Mouse (Mus musculus) hindbrain, embryonic 14.5 days (tissue): ENCODE measurements around the gene Myadml2. TPM values are rescaled to one million over a fixed set of nuclear protein-coding genes. Genes with fewer than 3 reads are reported as not detected.

Experiments used
- ATAC-seq: fragments of 200-750 bp; cut with Nextera tagmentation; 2 replicates; pipeline ENCODE4 v1.8.0; 2017; ENCODE audit warnings: moderate number of reproducible peaks, mild to moderate bottlenecking, moderate TSS enrichment, moderate library complexity; ENCODE audit not compliant: low FRiP score
- DNase-seq: peaks from one replicate; pipeline ENCODE4 v3.0.0-alpha.2; 2015; ENCODE audit warnings: low spot score
- H3K27ac ChIP-seq: fragments of 300-500 bp; sonication (generic); 2 replicates; pipeline ENCODE4 v1.5.1; 2014; ENCODE audit warnings: mild to moderate bottlenecking, moderate library complexity
- H3K27me3 ChIP-seq: fragments of 300-500 bp; sonication (generic); 2 replicates; pipeline ENCODE4 v1.6.1; 2014; ENCODE audit warnings: mild to moderate bottlenecking, low read length, mixed read lengths; ENCODE audit not compliant: control insufficient read depth, insufficient read depth
- H3K36me3 ChIP-seq: fragments of 300-500 bp; sonication (generic); replicated peaks from 2 replicates; pipeline ENCODE4 v1.6.1; 2014; ENCODE audit not compliant: control insufficient read depth, insufficient read depth
- H3K4me1 ChIP-seq: fragments of 300-500 bp; sonication (generic); replicated peaks from 2 replicates; pipeline ENCODE4 v1.6.1; 2014; ENCODE audit warnings: antibody characterized with exemption, low read length, mixed read lengths; ENCODE audit not compliant: control insufficient read depth, insufficient read depth
- H3K4me2 ChIP-seq: fragments of 300-500 bp; sonication (generic); replicated peaks from 2 replicates; pipeline ENCODE4 v1.6.1; 2014; ENCODE audit warnings: mild to moderate bottlenecking, moderate library complexity
- H3K4me3 ChIP-seq: fragments of 300-500 bp; sonication (generic); replicated peaks from 2 replicates; pipeline ENCODE4 v1.5.1; 2014; ENCODE audit warnings: mild to moderate bottlenecking, low read length
- H3K9ac ChIP-seq: fragments of 300-500 bp; sonication (generic); 2 replicates; pipeline ENCODE4 v1.6.1; 2014
- H3K9me3 ChIP-seq: fragments of 300-500 bp; sonication (generic); 2 replicates; pipeline ENCODE4 v1.6.1; 2016; ENCODE audit warnings: low read length; ENCODE audit not compliant: control insufficient read depth
- WGBS: fragments of 180-500 bp; shearing (Covaris S2); extraction: QIAGEN DNeasy Blood & Tissue Kit; methylation state at CpG from one replicate; pipeline ENCODE4 v1.1.7; 2014; 5-methylcytosine and 5-hydroxymethylcytosine counted together
- polyA plus RNA-seq: library from polyadenylated mRNA; unstranded; fragments of >200 nt; fragmentation: Nextera tagmentation; extraction: Ambion mirVana; gene quantifications from 2 replicates; pipeline ENCODE4 v1.2.1, GENCODE M21; 2014

Gene Myadml2
- polyA plus RNA-seq, 1 experiment from 2014 or later = 1.4 TPM

- DNase-seq = no peak
- H3K9me3 ChIP-seq = no peaks in the 10 kb centered on the region
Observed at GRCm38 (mm10) chr11:120610477-120611046, 37.4 kb downstream of the Myadml2 start.

GRCm38 (mm10) chr11:120609250-120609649, 38.7 kb downstream of the Myadml2 start:
- peaks cover 81% of the 10 kb centered on the region for H3K36me3 ChIP-seq
- no peak overlapping the region for H3K9ac ChIP-seq
- no peak for ATAC-seq

More at GRCm38 (mm10) chr11:120610477-120611046, 37.4 kb downstream of the Myadml2 start:
- peaks cover 74% of the 10 kb centered on the region for H3K36me3 ChIP-seq
- H3K4me1 ChIP-seq = peaks cover 1% of the 10 kb centered on the region; the same call in 1 of the 2 replicates
- no peak overlapping the region for H3K4me2 ChIP-seq
- H3K4me3 ChIP-seq = no peak overlapping the region
- H3K27me3 ChIP-seq = 0 out of 2 replicates have a peak, but pooled peaks cover 6% of the 10 kb centered on the region
- no peak overlapping the region for H3K9ac ChIP-seq
- no peak for ATAC-seq
- H3K27ac ChIP-seq = no peak overlapping the region
- WGBS = 80% methylated on average over 9 of the region's 9 CpGs

GRCm38 (mm10) chr11:120608241-120609034, 39.5 kb downstream of the Myadml2 start, which contains the start of gene Npb:
TSS of gene Npb (plus strand) at chr11:120608477.
- 7% methylated on average over 45 of the region's 45 CpGs for WGBS
- Histone ChIP-seq H3K27ac (no peak within 1 kb of the TSS), H3K4me2 (peak within 1 kb of the TSS; percentile 38), H3K36me3 (peaks cover 81% of the 10 kb centered on the region), H3K9ac (peak within 1 kb of the TSS; percentile 16; the same call in 1 of the 2 replicates), H3K27me3 (0 out of 2 replicates have a peak, but pooled peaks cover 6% of the 10 kb centered on the region), H3K9me3 (no peaks in the 10 kb centered on the region), H3K4me1 (no peaks in the 10 kb centered on the region; the same call in 1 of the 2 replicates), H3K4me3 (0 out of 2 replicates have a peak within 1 kb of the TSS, but pooled peaks have one; percentile 5)
- DNase-seq (no peak), ATAC-seq (no peak)

More at GRCm38 (mm10) chr11:120609250-120609649, 38.7 kb downstream of the Myadml2 start:
- H3K27ac ChIP-seq = no peak overlapping the region
- no peak for DNase-seq
- H3K4me2 ChIP-seq = no peak overlapping the region
- H3K27me3 ChIP-seq = 0 out of 2 replicates have a peak, but pooled peaks cover 6% of the 10 kb centered on the region
- H3K4me3 ChIP-seq = no peak overlapping the region
- H3K9me3 ChIP-seq = no peaks in the 10 kb centered on the region
- whole genome bisulfite sequencing = 30% methylated on average over 8 of the region's 8 CpGs
- no peaks in the 10 kb centered on the region; the same call in 1 of the 2 replicates for H3K4me1 ChIP-seq

- Histone ChIP-seq H3K4me3 (no peak overlapping the region), H3K4me2 (no peak overlapping the region), H3K4me1 (no peaks in the 10 kb centered on the region; the same call in 1 of the 2 replicates), H3K27ac (no peak overlapping the region), H3K9ac (no peak overlapping the region), H3K27me3 (0 out of 2 replicates have a peak, but pooled peaks cover 6% of the 10 kb centered on the region), H3K36me3 (peaks cover 81% of the 10 kb centered on the region), H3K9me3 (no peaks in the 10 kb centered on the region)
- 66% methylated on average over 4 of the region's 4 CpGs for WGBS
- DNase-seq (no peak), ATAC-seq (no peak)
Observed at GRCm38 (mm10) chr11:120606764-120607163, 41.2 kb downstream of the Myadml2 start.

- ATAC-seq (no peak), DNase-seq (no peak)
- Histone ChIP-seq H3K4me3 (no peak overlapping the region), H3K27me3 (0 out of 2 replicates have a peak, but pooled peaks cover 6% of the 10 kb centered on the region), H3K4me1 (no peaks in the 10 kb centered on the region; the same call in 1 of the 2 replicates), H3K4me2 (no peak overlapping the region), H3K36me3 (peaks cover 79% of the 10 kb centered on the region), H3K9ac (no peak overlapping the region), H3K9me3 (no peaks in the 10 kb centered on the region), H3K27ac (no peak overlapping the region)
- WGBS = 91% methylated on average over 7 of the region's 7 CpGs
Observed at GRCm38 (mm10) chr11:120605667-120606066, 42.3 kb downstream of the Myadml2 start.

- H3K27me3 ChIP-seq = no peaks in the 10 kb centered on the region
- H3K4me2 ChIP-seq = no peak overlapping the region
- no peaks in the 10 kb centered on the region for H3K9me3 ChIP-seq
- ATAC-seq = no peak
- peaks cover 70% of the 10 kb centered on the region for H3K36me3 ChIP-seq
- DNase-seq = no peak
- no peak overlapping the region for H3K9ac ChIP-seq
- whole genome bisulfite sequencing = 88% methylated on average over 2 of the region's 2 CpGs
- no peak overlapping the region for H3K4me3 ChIP-seq
- peaks cover 8% of the 10 kb centered on the region for H3K4me1 ChIP-seq
- no peak overlapping the region for H3K27ac ChIP-seq
Observed at GRCm38 (mm10) chr11:120603545-120603944, 44.4 kb downstream of the Myadml2 start.

- Histone ChIP-seq H3K4me2 (no peak overlapping the region), H3K4me1 (peaks cover 21% of the 10 kb centered on the region), H3K36me3 (peaks cover 67% of the 10 kb centered on the region), H3K9ac (no peak overlapping the region), H3K27ac (no peak overlapping the region), H3K27me3 (no peaks in the 10 kb centered on the region), H3K4me3 (no peak overlapping the region), H3K9me3 (no peaks in the 10 kb centered on the region)
- no peak for ATAC-seq
- DNase-seq = no peak
- 97% methylated on average over 3 of the region's 3 CpGs for WGBS
Observed at GRCm38 (mm10) chr11:120600716-120601115, 47.2 kb downstream of the Myadml2 start.

- H3K9ac ChIP-seq = peak overlapping the region; percentile 98
- H3K27me3 ChIP-seq = no peaks in the 10 kb centered on the region
- H3K4me1 ChIP-seq = peaks cover 21% of the 10 kb centered on the region
- no peak for ATAC-seq
- peak overlapping the region; percentile 88 for H3K4me2 ChIP-seq
- H3K27ac ChIP-seq = peak overlapping the region; percentile 91
- DNase-seq = no peak
- no peaks in the 10 kb centered on the region for H3K9me3 ChIP-seq
- H3K4me3 ChIP-seq = peak overlapping the region; percentile 96
- H3K36me3 ChIP-seq = peaks cover 67% of the 10 kb centered on the region
- WGBS = 50% methylated on average over 17 of the region's 17 CpGs
Observed at GRCm38 (mm10) chr11:120598990-120599549, 48.9 kb downstream of the Myadml2 start.
